Mouse (Mus musculus): ENCODE results near the gene Pgs1. TPM values are rescaled to one million over a fixed set of nuclear protein-coding genes. Genes with fewer than 3 reads are reported as not detected.

Pgs1 gene
- total RNA-seq (2014; rRNA removed) = 55.7 and 63.0 TPM in 2 replicates
- polyA plus RNA-seq (2015; fragmentation: Nextera tagmentation; extraction: Ambion mirVana) = 47.7 and 54.4 TPM in 2 replicates

DNA sequence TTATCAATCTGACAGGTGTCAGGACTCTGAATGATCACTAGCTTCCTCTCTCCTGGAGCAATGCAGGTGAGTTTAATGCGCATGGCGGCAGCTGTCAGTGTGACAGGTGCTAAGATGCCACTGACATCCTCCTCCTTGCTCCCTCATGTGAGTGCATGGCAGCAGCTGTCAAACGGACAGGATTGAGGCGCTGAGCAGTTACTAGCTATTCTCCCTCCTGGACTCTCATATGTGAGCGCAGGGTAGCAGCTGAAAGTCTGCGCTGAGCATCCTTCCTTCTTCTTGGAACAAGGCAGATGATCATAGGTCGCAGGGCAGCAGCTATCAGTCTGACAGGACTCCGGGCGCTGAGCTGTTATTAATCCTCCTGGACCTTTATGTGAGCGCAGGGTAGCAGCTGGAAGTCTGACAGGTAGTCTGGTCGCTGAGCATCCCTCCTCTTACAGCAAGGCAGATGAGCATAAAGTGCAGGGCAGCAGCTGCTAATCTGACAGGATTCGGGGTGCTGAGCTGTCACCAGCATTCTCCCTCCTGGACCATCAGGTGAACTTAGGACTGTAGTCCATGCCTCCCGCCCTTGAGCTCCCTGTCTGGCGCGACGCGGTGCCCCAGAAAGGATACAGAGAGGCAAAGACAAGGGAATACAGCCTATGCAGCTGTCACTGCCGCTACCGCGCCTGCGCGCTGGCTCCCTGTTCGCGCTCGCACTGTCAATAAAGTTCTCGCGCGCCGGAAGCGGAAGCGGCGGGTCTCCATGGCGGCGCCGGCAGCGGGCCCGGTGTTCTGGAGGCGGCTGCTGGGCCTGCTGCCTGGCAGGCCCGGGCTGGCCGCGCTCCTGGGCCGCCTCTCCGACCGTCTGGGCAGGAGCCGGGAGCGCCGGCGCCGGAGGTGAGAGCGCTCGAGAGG is at the start of gene Pgs1:
Gene Pgs1 (plus strand): TSS at position 167 of the 906 bp plus-strand sequence.
- 8% methylated on average over 47 of the region's 51 CpGs for WGBS
- H3K27ac ChIP-seq (ENCODE audit: low read depth, low read length) = peak within 1 kb of the TSS; percentile 93
- ATAC-seq = peak; percentile 99

DNA sequence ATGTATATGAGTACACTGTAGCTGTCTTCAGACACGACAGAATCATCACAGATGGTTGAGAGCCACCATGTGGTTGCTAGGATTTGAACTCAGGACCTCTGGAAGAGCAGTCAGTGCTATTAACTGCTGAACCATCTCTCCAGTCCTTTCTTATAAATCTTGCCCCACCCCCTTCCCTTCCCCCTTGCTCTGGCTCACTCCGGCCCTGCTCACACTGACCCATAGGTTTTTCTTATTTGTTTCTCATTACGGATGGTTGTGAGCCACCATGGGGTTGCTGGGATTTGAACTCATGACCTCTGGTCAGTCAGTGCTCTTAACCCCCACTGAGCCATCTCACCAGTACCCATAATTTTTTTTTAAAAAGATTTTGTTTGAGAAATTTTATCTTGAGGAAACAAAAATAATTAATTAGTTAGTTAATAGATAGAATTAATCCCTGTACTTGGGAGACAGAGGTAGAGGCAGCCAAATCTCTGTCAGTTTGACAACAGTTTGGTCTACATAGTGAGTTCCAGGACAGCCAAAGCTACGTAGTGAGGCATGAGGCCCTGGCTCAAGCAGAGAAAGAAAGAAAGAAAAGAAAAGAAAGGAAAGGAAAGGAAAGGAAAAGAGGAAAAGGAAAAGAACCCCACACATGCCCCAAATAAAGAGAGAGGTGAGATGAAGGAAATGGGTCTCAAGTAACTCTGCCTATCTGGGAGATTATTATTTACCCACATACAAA is 46.9 kb upstream of the Pgs1 start:
- ATAC-seq (peak; percentile 55; the same call in 1 of the 2 replicates), DNase-seq (peak; percentile 47)
- Histone ChIP-seq H3K9ac (no peak overlapping the region), H3K36me3 (ENCODE audit: insufficient read depth) (no peaks in the 10 kb centered on the region), H3K4me1 (ENCODE audit: insufficient read depth) (peaks cover 13% of the 10 kb centered on the region), H3K4me2 (ENCODE audit: low read depth) (peak overlapping the region; percentile 30; the same call in 1 of the 2 replicates), H3K9me3 (ENCODE audit: low read length) (no peaks in the 10 kb centered on the region), H3K27ac (ENCODE audit: low read depth, low read length) (peak overlapping the region; percentile 35; the same call in 1 of the 2 replicates), H3K27me3 (ENCODE audit: insufficient read depth, low read length) (no peaks in the 10 kb centered on the region), H3K4me3 (ENCODE audit: low read depth, low read length) (no peak overlapping the region)
- no peak for TF ChIP-seq CTCF (IDR thresholded peaks at IDR 0.05; ENCODE audit: low read depth)
- 19% methylated on average over 4 of the region's 4 CpGs for WGBS

More for the DNA sequence above, at the start of gene Pgs1:
- DNase-seq = peak; percentile 97
- no peak for TF ChIP-seq CTCF (IDR thresholded peaks at IDR 0.05; ENCODE audit: low read depth)
- peaks cover 18% of the 10 kb centered on the region for H3K4me1 ChIP-seq (ENCODE audit: insufficient read depth)
- H3K9me3 ChIP-seq (ENCODE audit: low read length) = no peaks in the 10 kb centered on the region
- H3K27me3 ChIP-seq (ENCODE audit: insufficient read depth, low read length) = no peaks in the 10 kb centered on the region
- H3K4me2 ChIP-seq (ENCODE audit: low read depth) = peak within 1 kb of the TSS; percentile 80
- no peaks in the 10 kb centered on the region for H3K36me3 ChIP-seq (ENCODE audit: insufficient read depth)
- H3K4me3 ChIP-seq (ENCODE audit: low read depth, low read length) = peak within 1 kb of the TSS; percentile 98
- H3K9ac ChIP-seq = peak within 1 kb of the TSS; percentile 85

DNA sequence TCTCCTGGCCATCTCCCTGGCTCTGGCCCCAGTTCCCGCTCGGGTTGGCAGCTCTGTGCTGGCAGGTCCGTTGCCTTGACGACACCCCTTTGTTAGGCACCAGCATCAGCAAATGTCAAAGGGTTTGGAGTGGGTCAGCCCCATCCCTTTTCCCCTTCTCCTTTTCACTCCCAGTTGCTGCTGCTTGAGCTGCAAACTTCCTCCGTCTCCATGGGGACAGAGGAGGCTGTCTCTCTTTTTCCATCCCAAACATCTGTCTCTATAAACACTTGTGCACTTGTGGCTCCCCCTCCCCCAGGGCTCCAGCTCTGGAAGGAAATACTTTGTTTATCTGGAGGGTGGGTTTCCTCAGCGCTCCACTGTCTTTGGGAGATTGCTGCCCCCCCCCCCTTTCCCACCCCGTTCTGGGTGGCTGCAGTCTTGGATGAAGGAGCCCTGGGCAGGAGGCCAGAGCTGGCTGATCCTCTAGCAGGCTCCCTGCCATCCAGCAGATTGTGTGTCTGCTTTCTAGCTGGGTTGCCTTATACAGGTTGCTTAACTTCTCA is 46.3 kb upstream of the Pgs1 start:
- Histone ChIP-seq H3K4me2 (ENCODE audit: low read depth) (peak overlapping the region; percentile 30), H3K27me3 (ENCODE audit: insufficient read depth, low read length) (no peaks in the 10 kb centered on the region), H3K4me3 (ENCODE audit: low read depth, low read length) (no peak overlapping the region), H3K4me1 (ENCODE audit: insufficient read depth) (peaks cover 13% of the 10 kb centered on the region), H3K36me3 (ENCODE audit: insufficient read depth) (no peaks in the 10 kb centered on the region), H3K9ac (no peak overlapping the region), H3K27ac (ENCODE audit: low read depth, low read length) (peak overlapping the region; percentile 57), H3K9me3 (ENCODE audit: low read length) (no peaks in the 10 kb centered on the region)
- under 1% methylated on average over 7 of the region's 7 CpGs for WGBS
- no peak for TF ChIP-seq CTCF (IDR thresholded peaks at IDR 0.05; ENCODE audit: low read depth)
- ATAC-seq (peak; percentile 91), DNase-seq (peak; percentile 84)

DNA sequence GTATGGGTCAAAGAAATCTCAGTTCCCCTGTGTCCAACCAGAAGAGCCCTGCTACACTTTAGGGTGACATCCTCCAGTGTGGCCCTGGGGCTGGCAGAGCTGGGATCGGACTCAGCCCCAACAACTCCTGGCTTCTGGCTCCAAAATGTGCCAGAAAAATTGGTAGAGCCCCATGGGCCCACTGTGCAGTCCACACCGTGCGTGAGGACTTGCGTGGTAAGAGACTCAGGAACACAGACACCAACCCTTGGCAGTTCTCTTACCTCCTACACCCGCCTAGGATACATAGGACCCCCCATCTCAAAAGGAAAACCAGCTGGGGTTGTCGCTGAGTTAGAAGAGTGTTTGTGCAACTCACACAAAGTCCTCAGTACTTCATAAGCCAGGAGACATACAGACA is 45.2 kb upstream of the Pgs1 start:
- Histone ChIP-seq H3K9ac (no peak overlapping the region), H3K4me3 (ENCODE audit: low read depth, low read length) (no peak overlapping the region), H3K9me3 (ENCODE audit: low read length) (no peaks in the 10 kb centered on the region), H3K36me3 (ENCODE audit: insufficient read depth) (no peaks in the 10 kb centered on the region), H3K4me2 (ENCODE audit: low read depth) (no peak overlapping the region), H3K4me1 (ENCODE audit: insufficient read depth) (peaks cover 13% of the 10 kb centered on the region), H3K27ac (ENCODE audit: low read depth, low read length) (no peak overlapping the region), H3K27me3 (ENCODE audit: insufficient read depth, low read length) (no peaks in the 10 kb centered on the region)
- WGBS = 88% methylated on average over 6 of the region's 6 CpGs
- no peak for TF ChIP-seq CTCF (IDR thresholded peaks at IDR 0.05; ENCODE audit: low read depth)
- ATAC-seq (no peak), DNase-seq (no peak)

DNA sequence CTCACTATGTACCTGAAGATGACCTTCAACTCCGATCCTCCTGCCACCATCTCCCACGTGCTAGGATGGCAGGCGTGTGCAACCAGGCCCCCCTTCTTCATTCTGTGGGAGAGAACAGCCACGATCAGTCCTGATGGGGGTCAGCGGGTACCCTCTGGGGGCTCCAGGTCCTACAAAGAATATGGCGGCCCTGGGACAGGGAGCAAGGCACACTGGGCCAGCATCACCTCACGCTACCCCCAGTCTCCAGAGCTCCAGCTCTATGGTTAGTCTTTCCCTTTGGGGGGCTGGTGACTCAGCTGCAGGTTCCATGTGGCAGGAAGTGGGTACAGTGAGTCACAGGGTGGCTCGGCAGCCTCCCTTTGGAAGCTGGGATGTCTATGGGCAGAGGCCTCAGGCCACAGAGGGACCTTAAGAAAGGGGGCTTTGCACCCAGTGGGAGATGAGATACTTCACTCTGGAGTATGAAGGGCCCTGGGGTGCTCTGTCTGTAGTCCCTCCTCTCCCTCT is 44.7 kb upstream of the Pgs1 start:
- Histone ChIP-seq H3K9me3 (ENCODE audit: low read length) (no peaks in the 10 kb centered on the region), H3K4me3 (ENCODE audit: low read depth, low read length) (no peak overlapping the region), H3K36me3 (ENCODE audit: insufficient read depth) (no peaks in the 10 kb centered on the region), H3K27me3 (ENCODE audit: insufficient read depth, low read length) (no peaks in the 10 kb centered on the region), H3K4me1 (ENCODE audit: insufficient read depth) (peaks cover 13% of the 10 kb centered on the region), H3K4me2 (ENCODE audit: low read depth) (no peak overlapping the region), H3K27ac (ENCODE audit: low read depth, low read length) (no peak overlapping the region), H3K9ac (no peak overlapping the region)
- ATAC-seq (no peak), DNase-seq (no peak)
- TF ChIP-seq CTCF (IDR thresholded peaks at IDR 0.05; ENCODE audit: low read depth) = no peak
- 94% methylated on average over 8 of the region's 8 CpGs for WGBS

DNA sequence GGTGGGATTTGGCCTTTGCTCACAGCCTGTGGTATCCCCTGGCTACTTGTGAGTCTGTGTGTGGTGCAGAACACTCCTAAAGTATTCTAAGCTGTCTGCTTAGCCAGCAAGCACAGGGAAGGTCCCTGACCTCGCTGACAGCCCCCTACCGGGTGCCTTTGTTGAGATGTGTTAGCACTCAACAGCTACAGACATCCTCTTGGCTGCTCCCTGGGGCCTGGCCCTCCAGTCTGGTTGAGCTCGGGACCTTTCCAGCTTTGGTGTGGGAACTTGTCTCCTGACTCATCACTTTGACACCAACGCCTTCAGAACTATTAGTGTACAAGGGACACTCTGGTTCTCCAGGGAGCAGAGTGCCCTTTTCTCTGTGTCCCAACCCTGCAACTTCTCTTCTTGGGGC is 44.2 kb upstream of the Pgs1 start:
- H3K9me3 ChIP-seq (ENCODE audit: low read length) = no peaks in the 10 kb centered on the region
- H3K4me3 ChIP-seq (ENCODE audit: low read depth, low read length) = no peak overlapping the region
- no peak overlapping the region for H3K27ac ChIP-seq (ENCODE audit: low read depth, low read length)
- H3K4me2 ChIP-seq (ENCODE audit: low read depth) = no peak overlapping the region
- 33% methylated on average over 4 of the region's 4 CpGs for WGBS
- ATAC-seq (no peak), DNase-seq (no peak)
- no peaks in the 10 kb centered on the region for H3K27me3 ChIP-seq (ENCODE audit: insufficient read depth, low read length)
- no peak overlapping the region for H3K9ac ChIP-seq
- H3K4me1 ChIP-seq (ENCODE audit: insufficient read depth) = peaks cover 13% of the 10 kb centered on the region
- no peaks in the 10 kb centered on the region for H3K36me3 ChIP-seq (ENCODE audit: insufficient read depth)
- TF ChIP-seq CTCF (IDR thresholded peaks at IDR 0.05; ENCODE audit: low read depth) = no peak
